Mouse (Mus musculus): Measurements from ENCODE around the gene Vrk1. TPM values are rescaled to one million over a fixed set of nuclear protein-coding genes. Genes with fewer than 3 reads are reported as not detected.
A peak's percentile ranks its signal among the peaks of the same experiment; 100 is the strongest.

Vrk1 gene
- polyA plus RNA-seq, 1 experiment from 2014 or later, result 47.0 TPM

DNA sequence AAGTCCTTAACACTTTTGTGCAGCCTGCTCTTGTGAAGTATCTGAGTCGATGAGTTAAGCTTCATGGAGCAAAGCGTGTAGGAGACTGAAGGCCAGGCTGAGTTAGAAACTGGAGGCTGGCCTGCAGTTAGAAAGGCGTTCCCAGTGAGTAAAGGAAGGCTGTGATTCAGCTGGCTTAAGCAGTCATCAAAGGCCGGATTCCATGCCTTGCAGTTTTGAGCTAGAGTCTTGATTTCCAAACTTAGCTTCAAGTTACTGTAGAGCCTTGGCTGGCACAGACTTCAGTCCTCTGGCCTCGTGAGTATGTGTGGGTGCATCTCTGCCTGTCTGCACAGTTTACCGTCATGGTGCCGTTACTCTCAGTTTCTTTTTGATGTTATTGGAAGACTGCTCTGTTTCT, 42.2 kb downstream of the Vrk1 start:
- H3K9me3 ChIP-seq (replicated peaks), result no peaks in the 10 kb centered on the region
- no peak overlapping the region for H3K4me3 ChIP-seq
- peaks cover 14% of the 10 kb centered on the region for H3K36me3 ChIP-seq
- H3K4me2 ChIP-seq, result no peak overlapping the region
- H3K27me3 ChIP-seq (replicated peaks), result no peaks in the 10 kb centered on the region
- no peaks in the 10 kb centered on the region for H3K4me1 ChIP-seq (replicated peaks)
- H3K27ac ChIP-seq (ENCODE audit: poor library complexity, severe bottlenecking), result no peak overlapping the region
- ATAC-seq (ENCODE audit: insufficient number of reproducible peaks, low FRiP score), result no peak
- WGBS, result 92% methylated on average over 7 of the region's 7 CpGs
- H3K9ac ChIP-seq, result no peak overlapping the region

DNA sequence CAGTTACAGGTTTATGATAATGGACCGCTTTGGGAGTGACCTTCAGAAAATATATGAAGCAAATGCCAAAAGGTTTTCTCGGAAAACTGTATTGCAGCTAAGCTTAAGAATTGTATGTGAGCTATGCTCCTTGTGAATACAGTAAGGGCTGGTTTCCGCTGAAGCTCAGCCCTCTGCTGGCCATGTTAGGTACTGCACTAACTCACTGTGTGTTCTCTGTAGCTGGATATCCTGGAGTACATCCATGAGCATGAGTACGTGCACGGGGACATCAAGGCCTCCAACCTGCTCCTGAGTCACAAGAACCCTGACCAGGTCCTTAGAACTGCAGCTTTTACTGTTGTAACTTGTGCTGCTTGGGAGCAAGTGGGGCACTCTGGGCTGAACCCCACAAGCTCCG, 45.8 kb downstream of the Vrk1 start:
- H3K36me3 ChIP-seq, result peaks cover 21% of the 10 kb centered on the region
- H3K9me3 ChIP-seq (replicated peaks), result no peaks in the 10 kb centered on the region
- ATAC-seq (ENCODE audit: insufficient number of reproducible peaks, low FRiP score), result no peak
- no peak overlapping the region for H3K27ac ChIP-seq (ENCODE audit: poor library complexity, severe bottlenecking)
- no peak overlapping the region for H3K4me2 ChIP-seq
- no peaks in the 10 kb centered on the region for H3K27me3 ChIP-seq (replicated peaks)
- peaks cover 14% of the 10 kb centered on the region for H3K4me1 ChIP-seq (replicated peaks)
- no peak overlapping the region for H3K9ac ChIP-seq
- no peak overlapping the region for H3K4me3 ChIP-seq
- WGBS, result 40% methylated on average over 6 of the region's 6 CpGs

DNA sequence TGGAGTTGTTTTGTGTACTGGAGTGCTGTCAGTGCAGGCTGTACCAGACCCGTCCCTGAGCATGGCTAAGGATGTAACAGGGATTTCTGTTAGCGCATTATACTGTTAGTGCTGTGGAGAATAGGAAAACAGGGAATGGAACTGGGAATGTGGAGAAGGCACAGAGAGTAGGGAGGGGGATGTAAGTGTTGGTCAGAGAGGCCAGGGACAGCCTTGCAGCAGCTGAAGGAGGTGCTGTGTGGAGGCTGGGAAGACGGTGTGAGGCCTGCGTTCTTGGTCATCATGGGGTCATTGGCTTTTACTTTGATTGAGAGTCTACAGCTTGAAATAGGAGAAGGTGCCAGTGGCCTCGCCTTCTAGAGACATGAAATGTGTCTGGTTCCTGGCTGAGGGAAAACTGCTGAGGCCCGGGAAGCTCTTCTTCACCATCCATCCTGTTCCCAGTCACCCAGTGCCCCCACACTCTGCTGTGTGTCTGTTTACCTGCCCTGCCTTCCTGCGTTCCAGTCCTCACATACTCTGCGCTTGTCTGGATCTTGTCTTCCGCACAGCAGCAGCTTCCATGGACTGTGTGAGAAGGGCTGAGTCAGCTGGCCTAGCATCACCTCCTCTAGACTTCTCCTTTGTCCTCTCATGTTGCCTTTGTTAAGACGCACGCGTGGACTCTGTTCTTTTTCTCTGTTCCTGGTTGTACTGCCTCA, 50.0 kb downstream of the Vrk1 start:
- H3K27me3 ChIP-seq (replicated peaks), result no peaks in the 10 kb centered on the region
- no peaks in the 10 kb centered on the region for H3K9me3 ChIP-seq (replicated peaks)
- no peak overlapping the region for H3K4me3 ChIP-seq
- H3K4me2 ChIP-seq, result no peak overlapping the region
- H3K36me3 ChIP-seq, result peaks cover 36% of the 10 kb centered on the region
- peaks cover 15% of the 10 kb centered on the region for H3K4me1 ChIP-seq (replicated peaks)
- no peak overlapping the region for H3K9ac ChIP-seq
- H3K27ac ChIP-seq (ENCODE audit: poor library complexity, severe bottlenecking), result no peak overlapping the region
- WGBS, result 61% methylated on average over 12 of the region's 12 CpGs
- ATAC-seq (ENCODE audit: insufficient number of reproducible peaks, low FRiP score), result no peak

DNA sequence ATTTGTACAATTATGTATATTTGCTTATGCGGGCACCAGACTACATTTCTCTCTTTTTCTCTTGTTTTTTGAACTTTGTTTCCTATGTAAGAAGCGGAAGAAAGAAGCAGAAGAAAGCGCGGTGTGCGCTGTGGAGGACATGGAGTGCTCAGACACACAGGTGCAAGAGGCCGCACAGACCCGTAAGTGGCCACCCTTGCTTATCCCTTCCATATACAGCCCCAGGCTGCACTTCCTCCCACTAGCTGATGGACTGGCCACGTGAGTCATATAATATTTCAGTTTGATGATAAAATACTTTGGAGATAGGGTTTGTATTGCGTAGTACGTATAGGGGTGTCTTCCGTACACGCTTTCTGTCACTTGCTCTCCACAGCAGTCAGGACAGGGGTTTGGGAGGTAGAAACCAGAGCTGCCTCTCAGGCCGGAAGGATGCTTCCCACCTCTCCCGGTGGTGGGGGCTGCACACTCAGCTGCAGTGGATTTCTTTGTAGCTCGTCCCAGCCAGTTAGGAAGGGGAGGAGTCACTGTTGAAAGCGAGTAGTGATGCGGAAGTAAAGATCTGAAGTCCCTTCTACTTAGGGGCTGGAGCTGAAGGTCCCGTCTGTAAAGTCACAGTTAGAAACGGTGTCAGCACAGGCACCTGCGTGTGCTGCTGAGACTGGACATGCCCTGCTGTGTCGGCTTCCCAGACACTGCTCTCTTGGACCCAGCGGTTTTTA, 60.6 kb downstream of the Vrk1 start:
- Histone ChIP-seq H3K9me3 (replicated peaks) (no peaks in the 10 kb centered on the region), H3K27me3 (replicated peaks) (no peaks in the 10 kb centered on the region), H3K36me3 (peaks cover 51% of the 10 kb centered on the region), H3K4me3 (no peak overlapping the region), H3K4me1 (replicated peaks) (no peaks in the 10 kb centered on the region), H3K27ac (ENCODE audit: poor library complexity, severe bottlenecking) (no peak overlapping the region), H3K9ac (no peak overlapping the region), H3K4me2 (no peak overlapping the region)
- 85% methylated on average over 22 of the region's 22 CpGs for WGBS
- no peak for ATAC-seq (ENCODE audit: insufficient number of reproducible peaks, low FRiP score)

DNA sequence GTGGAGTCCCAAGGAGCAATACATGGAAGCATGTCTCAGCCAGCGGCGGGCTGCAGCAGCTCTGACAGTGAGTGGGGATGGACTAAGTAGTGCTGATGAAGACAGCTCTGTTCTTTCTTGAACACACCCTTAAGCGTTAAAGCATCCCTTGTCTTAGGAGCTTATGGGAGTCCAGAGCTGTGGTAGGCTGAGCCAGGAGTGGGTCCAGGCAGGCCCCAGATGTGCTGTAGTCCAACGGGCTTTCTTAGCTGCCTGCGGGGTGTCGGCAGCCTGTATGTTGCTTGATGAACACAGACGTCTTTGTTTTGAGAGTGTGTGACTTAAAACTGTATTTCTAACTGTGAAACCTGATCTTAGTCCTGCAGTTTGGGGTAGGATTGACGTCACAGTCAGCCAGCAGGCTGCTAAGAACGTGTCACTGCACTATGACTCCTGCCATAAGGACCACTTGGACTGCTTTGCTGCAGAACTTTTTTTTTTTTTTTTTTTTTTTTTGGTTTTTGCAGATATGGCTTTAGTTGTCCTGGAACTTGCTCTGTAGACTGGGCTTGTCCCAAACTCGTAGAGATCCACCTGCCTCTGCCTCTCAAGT, 61.6 kb downstream of the Vrk1 start:
- Histone ChIP-seq H3K9me3 (replicated peaks) (no peaks in the 10 kb centered on the region), H3K9ac (no peak overlapping the region), H3K4me3 (no peak overlapping the region), H3K36me3 (peaks cover 45% of the 10 kb centered on the region), H3K4me2 (no peak overlapping the region), H3K27ac (ENCODE audit: poor library complexity, severe bottlenecking) (no peak overlapping the region), H3K27me3 (replicated peaks) (no peaks in the 10 kb centered on the region), H3K4me1 (replicated peaks) (no peaks in the 10 kb centered on the region)
- ATAC-seq (ENCODE audit: insufficient number of reproducible peaks, low FRiP score), result no peak
- WGBS, result 70% methylated on average over 10 of the region's 10 CpGs

DNA sequence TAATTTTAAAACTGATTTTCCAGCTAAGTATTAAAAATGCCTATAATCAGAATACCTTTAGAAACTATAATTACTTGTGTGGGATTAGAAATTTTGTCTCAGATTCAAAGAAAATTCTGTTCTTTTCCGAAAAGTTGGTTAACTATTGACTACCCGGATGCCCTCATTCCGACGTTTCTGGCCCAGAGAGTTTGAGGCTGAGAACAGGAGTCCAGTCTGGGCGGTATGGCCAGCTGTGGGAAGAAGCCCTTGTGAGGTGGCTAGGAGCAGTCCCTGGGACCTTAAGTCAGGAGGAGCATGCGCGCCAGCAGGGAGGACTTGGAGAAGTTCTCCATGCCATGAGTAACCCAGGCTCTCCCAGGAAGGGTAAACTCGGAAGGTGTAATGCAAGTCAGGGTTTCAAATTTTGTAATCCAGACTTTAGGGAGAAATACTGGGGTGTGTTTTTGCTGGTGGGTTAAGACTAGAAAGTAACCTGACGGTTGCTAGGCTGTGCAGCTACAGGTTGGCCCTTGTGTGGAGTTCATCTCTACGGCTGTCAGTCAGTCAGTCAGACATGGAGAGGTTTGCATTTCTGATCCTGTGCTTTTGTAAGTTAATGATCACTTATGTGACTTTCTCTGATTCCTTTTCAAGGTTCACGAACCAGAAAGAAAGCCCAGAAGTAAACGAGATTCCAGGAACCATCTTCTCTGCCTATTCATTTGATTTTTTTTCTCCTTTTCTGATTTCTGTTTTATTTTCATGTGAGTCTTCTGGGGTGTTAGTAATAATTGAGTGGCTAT, 64.5 kb downstream of the Vrk1 start:
- Histone ChIP-seq H3K27ac (ENCODE audit: poor library complexity, severe bottlenecking) (no peak overlapping the region), H3K4me2 (no peak overlapping the region), H3K9me3 (replicated peaks) (no peaks in the 10 kb centered on the region), H3K9ac (no peak overlapping the region), H3K36me3 (peaks cover 31% of the 10 kb centered on the region), H3K4me3 (no peak overlapping the region), H3K4me1 (replicated peaks) (no peaks in the 10 kb centered on the region), H3K27me3 (replicated peaks) (no peaks in the 10 kb centered on the region)
- ATAC-seq (ENCODE audit: insufficient number of reproducible peaks, low FRiP score), result no peak
- WGBS, result 92% methylated on average over 12 of the region's 12 CpGs

DNA sequence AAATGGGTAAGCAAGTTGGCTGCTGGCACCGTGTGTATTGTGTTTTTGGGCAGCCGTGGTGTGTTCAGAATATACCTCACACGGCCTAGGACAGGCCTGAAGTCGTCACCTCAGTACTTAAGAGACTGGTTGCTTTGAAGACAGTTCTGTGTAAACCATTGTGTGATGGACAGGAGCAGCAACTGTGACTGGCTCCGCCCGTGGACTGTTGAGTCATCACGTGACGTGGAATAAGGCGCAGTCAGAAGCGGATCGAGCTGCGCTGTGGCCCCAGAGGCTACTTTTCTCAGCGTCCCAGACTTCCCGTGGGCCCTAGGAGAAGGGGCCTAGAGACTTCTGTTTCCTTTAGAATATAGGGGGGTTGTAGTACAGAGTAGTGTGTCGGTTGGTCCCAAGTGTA, 66.1 kb downstream of the Vrk1 start:
- WGBS, result 92% methylated on average over 15 of the region's 15 CpGs
- H3K36me3 ChIP-seq, result peaks cover 17% of the 10 kb centered on the region
- H3K4me2 ChIP-seq, result no peak overlapping the region
- no peaks in the 10 kb centered on the region for H3K27me3 ChIP-seq (replicated peaks)
- no peak overlapping the region for H3K4me3 ChIP-seq
- no peak for ATAC-seq (ENCODE audit: insufficient number of reproducible peaks, low FRiP score)
- H3K27ac ChIP-seq (ENCODE audit: poor library complexity, severe bottlenecking), result no peak overlapping the region
- no peaks in the 10 kb centered on the region for H3K9me3 ChIP-seq (replicated peaks)
- peaks cover 4% of the 10 kb centered on the region; the same call in 1 of the 2 replicates for H3K4me1 ChIP-seq (replicated peaks)
- H3K9ac ChIP-seq, result no peak overlapping the region

DNA sequence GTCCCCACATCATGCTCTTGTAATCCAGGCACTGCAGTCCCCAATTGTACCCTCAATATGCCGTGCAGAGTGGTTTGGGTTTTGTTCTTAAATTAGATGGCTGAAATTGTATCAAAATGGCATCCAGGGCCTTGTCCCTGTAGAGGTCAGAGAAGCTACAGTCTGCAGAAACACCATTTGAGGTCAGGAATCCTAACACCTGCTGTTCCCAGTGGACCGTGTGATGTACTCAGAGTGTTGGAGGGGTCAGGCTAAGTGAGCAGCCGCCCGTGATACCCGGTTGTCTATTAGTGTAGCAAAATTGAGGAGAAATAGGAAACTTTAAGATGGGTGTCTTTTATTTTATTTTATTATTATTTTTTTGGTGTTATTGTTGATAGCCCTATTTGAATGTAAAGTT, 70.5 kb downstream of the Vrk1 start:
- H3K9ac ChIP-seq, result no peak overlapping the region
- ATAC-seq (ENCODE audit: insufficient number of reproducible peaks, low FRiP score), result no peak
- H3K4me1 ChIP-seq (replicated peaks), result peaks cover 21% of the 10 kb centered on the region; the same call in 1 of the 2 replicates
- 0 out of 2 replicates have a peak overlapping the region, but pooled peaks have one; percentile 43 for H3K4me2 ChIP-seq
- WGBS, result 75% methylated on average over 5 of the region's 5 CpGs
- H3K4me3 ChIP-seq, result no peak overlapping the region
- no peaks in the 10 kb centered on the region for H3K27me3 ChIP-seq (replicated peaks)
- no peaks in the 10 kb centered on the region for H3K9me3 ChIP-seq (replicated peaks)
- peaks cover 3% of the 10 kb centered on the region; the same call in 1 of the 2 replicates for H3K36me3 ChIP-seq
- no peak overlapping the region for H3K27ac ChIP-seq (ENCODE audit: poor library complexity, severe bottlenecking)

DNA sequence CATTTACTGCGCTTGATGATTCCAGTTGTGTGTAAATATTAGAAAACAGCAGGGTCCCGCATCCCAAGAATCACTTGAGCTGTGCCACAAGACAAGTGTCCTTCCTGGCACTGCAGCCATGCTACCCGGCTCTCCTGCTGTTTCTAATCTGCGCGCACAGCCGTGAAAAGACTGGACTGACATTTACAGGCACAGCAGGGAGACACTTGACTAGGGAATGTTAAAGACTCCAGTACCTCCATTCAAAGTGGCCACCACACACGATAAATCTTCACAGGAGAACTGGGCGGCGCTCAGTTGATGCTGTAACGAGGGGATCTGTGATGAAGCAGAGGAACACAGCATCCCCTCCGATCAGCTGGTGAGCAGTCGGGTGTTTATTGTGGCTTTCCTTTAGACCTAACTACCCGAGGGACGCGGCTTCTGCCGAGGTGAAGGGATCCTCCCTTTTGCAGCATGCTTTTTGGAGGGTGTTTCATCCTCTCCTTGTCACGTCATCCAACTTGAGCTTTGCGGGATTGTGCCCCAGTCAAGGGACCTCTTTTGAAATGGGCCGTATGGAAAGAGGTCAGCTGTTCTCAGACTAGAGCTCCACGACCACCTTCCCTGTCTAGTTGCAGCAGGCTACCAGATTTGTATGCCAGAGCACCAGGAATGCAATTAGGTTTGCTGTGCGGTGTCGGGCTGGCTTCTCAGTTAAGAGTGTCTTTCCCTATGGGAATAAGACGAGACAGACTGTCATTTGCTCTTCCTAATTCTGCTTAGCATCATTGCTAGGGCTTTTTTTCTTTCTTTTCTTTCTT, 71.1 kb downstream of the Vrk1 start:
- no peak overlapping the region for H3K9ac ChIP-seq
- H3K4me3 ChIP-seq, result no peak overlapping the region
- peak overlapping the region; percentile 43; the same call in 1 of the 2 replicates for H3K4me2 ChIP-seq
- no peaks in the 10 kb centered on the region for H3K9me3 ChIP-seq (replicated peaks)
- no peaks in the 10 kb centered on the region for H3K36me3 ChIP-seq
- 61% methylated on average over 23 of the region's 23 CpGs for whole genome bisulfite sequencing
- H3K4me1 ChIP-seq (replicated peaks), result peaks cover 21% of the 10 kb centered on the region; the same call in 1 of the 2 replicates
- H3K27me3 ChIP-seq (replicated peaks), result no peaks in the 10 kb centered on the region
- ATAC-seq (ENCODE audit: insufficient number of reproducible peaks, low FRiP score), result no peak
- H3K27ac ChIP-seq (ENCODE audit: poor library complexity, severe bottlenecking), result no peak overlapping the region

DNA sequence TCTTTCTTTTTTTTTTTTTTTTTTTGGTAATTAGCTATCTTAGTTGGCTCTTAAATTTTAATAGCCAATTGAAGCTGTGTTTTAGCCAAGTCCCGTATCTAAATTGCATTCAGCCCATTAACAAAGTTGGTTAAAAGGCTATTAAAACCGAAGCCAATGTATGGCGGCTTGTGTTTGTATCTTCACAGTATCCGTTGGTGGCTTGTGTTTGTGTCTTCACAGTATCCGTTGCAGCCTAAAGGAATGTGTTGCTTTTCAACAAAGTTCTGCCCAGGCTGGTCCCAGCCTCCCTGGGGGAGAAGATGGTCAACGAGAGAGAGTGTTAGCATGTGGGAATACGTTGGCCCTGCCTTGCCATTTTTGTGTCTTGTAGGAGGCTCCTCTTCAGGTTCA, 71.7 kb downstream of the Vrk1 start:
- no peaks in the 10 kb centered on the region for H3K9me3 ChIP-seq (replicated peaks)
- peaks cover 21% of the 10 kb centered on the region; the same call in 1 of the 2 replicates for H3K4me1 ChIP-seq (replicated peaks)
- no peaks in the 10 kb centered on the region for H3K27me3 ChIP-seq (replicated peaks)
- no peak for ATAC-seq (ENCODE audit: insufficient number of reproducible peaks, low FRiP score)
- H3K27ac ChIP-seq (ENCODE audit: poor library complexity, severe bottlenecking), result no peak overlapping the region
- no peak overlapping the region for H3K9ac ChIP-seq
- H3K36me3 ChIP-seq, result no peaks in the 10 kb centered on the region
- 80% methylated on average over 7 of the region's 7 CpGs for WGBS
- no peak overlapping the region for H3K4me2 ChIP-seq
- no peak overlapping the region for H3K4me3 ChIP-seq
